Mouse (Mus musculus): ENCODE results near the gene Hinfp.

- TF ChIP-seq POLR2A (IDR thresholded peaks at IDR 0.05; ENCODE audit: low read depth, low read length) = no peak
- no peak for TF ChIP-seq CTCF (IDR thresholded peaks at IDR 0.05; ENCODE audit: borderline replicate concordance, insufficient read depth, low read length)
These were observed 41.7 kb upstream of the Hinfp start for GRCm38 (mm10) chr9:44347166-44347565.
